Comparison of ENCODE assay signal across 11 mouse cellular contexts in genomic region chr2:73132897-73133296, GRCm38 (mm10).
"Had no signal": no experiment of that assay in that cellular context is flagged by ENCODE, and none has a peak within 500 bp of the region (broad histone marks: within the 10 kb centered on the region; RNA-seq: fewer than 3 reads in every experiment).

No protein-coding gene starts in this region.

- H3K4me3 ChIP-seq: intestine, embryonic 15.5 days; kidney, embryonic 15.5 days; limb, embryonic 12.5 days; lung, embryonic 15.5 days; midbrain, embryonic 13.5 days; neural tube, embryonic 15.5 days had no signal

- ATAC-seq: intestine, embryonic 15.5 days; midbrain, embryonic 13.5 days had no signal

- H3K4me2 ChIP-seq: intestine, embryonic 15.5 days; kidney, embryonic 15.5 days; limb, embryonic 12.5 days; lung, embryonic 15.5 days; midbrain, embryonic 13.5 days; neural tube, embryonic 15.5 days had no signal

- H3K36me3 ChIP-seq: intestine, embryonic 15.5 days; kidney, embryonic 15.5 days; limb, embryonic 12.5 days; lung, embryonic 15.5 days; midbrain, embryonic 13.5 days; neural tube, embryonic 15.5 days had no signal

- H3K27ac ChIP-seq: intestine, embryonic 15.5 days; kidney, embryonic 15.5 days; limb, embryonic 12.5 days; lung, embryonic 15.5 days; midbrain, embryonic 13.5 days; neural tube, embryonic 15.5 days had no signal

- H3K27me3 ChIP-seq: intestine, embryonic 15.5 days; kidney, embryonic 15.5 days; limb, embryonic 12.5 days; lung, embryonic 15.5 days; midbrain, embryonic 13.5 days; neural tube, embryonic 15.5 days had no signal

- H3K9ac ChIP-seq: intestine, embryonic 15.5 days; kidney, embryonic 15.5 days; limb, embryonic 12.5 days; lung, embryonic 15.5 days; midbrain, embryonic 13.5 days; neural tube, embryonic 15.5 days had no signal

- DNase-seq: kidney, adult 18-20 months; kidney, postnatal 14 days; lung, postnatal 14 days; thymus, adult 18-20 months; thymus, postnatal 14 days had no signal

- H3K9me3 ChIP-seq: intestine, embryonic 15.5 days; kidney, embryonic 15.5 days; limb, embryonic 12.5 days; lung, embryonic 15.5 days; midbrain, embryonic 13.5 days; neural tube, embryonic 15.5 days had no signal

- H3K4me1 ChIP-seq: intestine, embryonic 15.5 days; kidney, embryonic 15.5 days; limb, embryonic 12.5 days; lung, embryonic 15.5 days; midbrain, embryonic 13.5 days; neural tube, embryonic 15.5 days had no signal
